Mouse (Mus musculus): ENCODE data around the gene Zfp950. TPM values are rescaled to one million over a fixed set of nuclear protein-coding genes. Genes with fewer than 3 reads are reported as not detected.
"Not testable (repeated sequence)": the region's sequence is repeated elsewhere in the genome, so short reads cannot be mapped to it uniquely, and the experiment has no call there.

Zfp950 gene
- total RNA-seq (2021): 10 to 100 TPM; 33.1 to 44.8 TPM

DNA sequence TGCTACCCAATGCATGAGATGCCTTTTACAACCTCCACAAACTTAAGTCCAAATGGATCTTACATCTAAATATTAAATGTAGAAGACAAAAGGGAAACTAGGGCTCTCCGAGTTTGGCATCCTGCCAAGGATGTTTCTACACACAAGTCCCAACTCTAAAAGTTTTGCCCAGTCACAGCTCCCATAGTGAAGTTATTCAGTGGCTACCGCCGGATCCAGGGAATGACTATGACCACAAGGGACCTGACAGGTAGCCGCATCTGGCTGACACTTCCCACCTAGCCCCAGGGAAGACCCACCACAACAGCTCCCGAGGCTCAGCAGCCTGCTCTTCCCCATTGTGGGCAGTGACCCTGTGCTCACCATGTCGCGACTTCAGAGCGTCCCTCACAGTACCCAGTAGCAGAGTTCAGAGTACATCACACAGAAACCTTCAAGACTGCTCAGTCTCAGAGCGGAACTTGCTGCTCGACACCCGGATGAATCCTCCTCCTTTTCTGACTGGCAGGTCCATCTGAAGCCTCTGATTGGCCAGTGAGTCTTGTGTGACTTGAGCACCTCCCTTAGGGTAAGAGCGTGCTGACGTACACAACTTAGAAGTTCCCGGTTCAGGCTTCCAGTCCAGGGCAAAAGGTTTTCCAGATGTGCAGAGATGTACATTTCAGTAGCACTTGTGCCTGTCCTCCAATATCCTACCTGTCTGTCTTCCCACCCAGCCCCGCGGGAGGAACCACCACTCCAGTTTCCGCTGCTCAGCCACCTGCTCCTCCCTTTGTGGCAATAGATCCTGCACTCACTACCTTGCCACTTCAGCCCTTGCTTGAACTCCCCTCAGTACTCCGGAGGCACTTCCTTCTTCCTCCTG lies at the start of gene Zfp950:
TSS of gene Zfp950 (minus strand) at position 499 of the 865 bp plus-strand sequence.
- DNase-seq: peak; percentile 71
- intact Hi-C loops (cut with DNase I): no loop called here

GRCm38 (mm10) chr19:61183590-61183989 lies 43.0 kb upstream of the Zfp950 start, which contains the start of gene Gm6020:
Gene Gm6020 (plus strand): TSS chr19:61183890.
- intact Hi-C loops (cut with DNase I); DNase-seq: not testable (repeated sequence)

DNA sequence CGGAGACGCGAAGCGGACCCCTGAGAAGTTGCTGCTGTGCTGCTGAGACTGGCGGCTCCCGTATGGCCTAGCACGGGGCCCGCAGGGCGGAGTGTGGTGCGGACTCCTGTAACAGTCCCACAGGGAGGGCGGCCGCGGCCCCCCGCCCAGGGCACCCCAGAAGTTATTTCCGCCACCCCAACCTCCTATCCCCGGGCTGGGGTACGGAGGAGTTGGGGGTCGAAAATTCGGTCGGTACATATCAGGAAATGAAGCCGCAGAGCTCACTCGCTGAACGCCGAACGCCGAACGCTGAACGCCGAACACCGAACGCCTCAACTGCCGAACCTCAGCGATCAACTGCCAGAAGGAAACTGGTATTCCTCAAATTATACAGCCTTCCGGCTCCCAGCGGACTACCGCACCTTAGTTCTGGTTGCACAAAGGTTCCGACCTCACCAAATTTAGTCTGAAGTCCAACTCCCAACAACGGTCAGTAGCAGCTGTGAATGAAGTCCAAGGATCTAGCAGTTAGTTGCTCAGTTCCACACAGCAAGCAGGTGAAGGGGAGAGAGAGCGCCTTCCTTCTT lies 35.2 kb upstream of the Zfp950 start, which contains the start of gene Gm7102:
TSS of gene Gm7102 (minus strand) at position 554 of the 569 bp plus-strand sequence.
- DNase-seq: no peak
- intact Hi-C loops (cut with DNase I): no loop called here

- intact Hi-C loops (cut with DNase I): no loop called here
- DNase-seq: no peak
These were observed 11.2 kb upstream of the Zfp950 start for GRCm38 (mm10) chr19:61151701-61152420.

DNA sequence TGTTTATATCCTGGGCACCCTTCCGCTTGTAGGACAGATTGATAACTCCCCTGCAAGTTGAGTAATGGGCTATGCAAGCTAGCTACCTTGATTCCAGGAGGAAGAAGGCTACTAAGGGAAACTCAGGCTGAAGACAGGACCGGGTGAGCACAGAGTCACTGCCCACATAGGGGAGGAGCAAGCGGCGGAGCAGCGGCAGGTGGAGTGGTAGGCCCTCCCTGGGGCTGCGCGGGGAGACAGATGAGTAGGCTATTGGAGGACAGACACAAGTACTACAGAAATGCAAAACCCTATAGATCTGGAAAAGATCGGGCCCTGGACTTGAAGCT lies 10.7 kb upstream of the Zfp950 start:
- DNase-seq: peak; percentile 1
- intact Hi-C loops (cut with DNase I): no loop called here

GRCm38 (mm10) chr19:61141299-61141698 lies 659 bp upstream of the Zfp950 start:
- intact Hi-C loops (cut with DNase I): no loop called here
- DNase-seq: no peak

DNA sequence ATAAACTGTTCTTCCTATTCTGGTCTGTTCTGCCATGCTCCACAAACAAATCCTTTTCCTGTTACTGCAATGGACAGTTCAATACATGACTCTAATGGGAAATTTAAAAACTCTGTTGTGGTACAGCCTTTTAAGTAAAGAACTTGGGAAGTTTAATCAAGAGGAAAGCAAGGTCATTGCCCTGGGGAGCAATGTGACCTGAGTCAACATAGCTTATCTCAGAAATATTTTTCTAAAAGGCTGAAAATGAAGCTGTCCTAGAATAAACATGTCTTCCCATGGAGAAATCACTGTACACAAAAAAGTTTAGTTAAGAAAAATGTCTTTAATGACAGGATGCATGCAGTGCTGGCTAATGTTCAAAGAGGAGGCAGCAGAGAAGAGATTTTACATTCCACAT lies 2.0 kb downstream of the Zfp950 start:
- DNase-seq: no peak
- intact Hi-C loops (cut with DNase I): no loop called here

GRCm38 (mm10) chr19:61131096-61131495 lies 9.5 kb downstream of the Zfp950 start:
- no peak for DNase-seq
- intact Hi-C loops (cut with DNase I): no loop called here

GRCm38 (mm10) chr19:61110184-61110583 lies 30.5 kb downstream of the Zfp950 start:
- intact Hi-C loops (cut with DNase I): no loop called here
- DNase-seq: no peak

GRCm38 (mm10) chr19:61097764-61098163 lies 42.9 kb downstream of the Zfp950 start:
- no peak for DNase-seq

GRCm38 (mm10) chr19:61096776-61097175 lies 43.9 kb downstream of the Zfp950 start:
- intact Hi-C loops (cut with DNase I): loop anchor here (5.0 kb wide), 1 partner anchor 209 kb away; the partner anchor contains the start of gene Grk5
- no peak for DNase-seq

More at GRCm38 (mm10) chr19:61097764-61098163, 42.9 kb downstream of the Zfp950 start:
- intact Hi-C loops (cut with DNase I): loop anchor here (5.0 kb wide), 1 partner anchor 210 kb away; the partner anchor contains the start of gene Grk5

GRCm38 (mm10) chr19:61090541-61090940 lies 50.1 kb downstream of the Zfp950 start:
- no peak for DNase-seq
- intact Hi-C loops (cut with DNase I): no loop called here

DNA sequence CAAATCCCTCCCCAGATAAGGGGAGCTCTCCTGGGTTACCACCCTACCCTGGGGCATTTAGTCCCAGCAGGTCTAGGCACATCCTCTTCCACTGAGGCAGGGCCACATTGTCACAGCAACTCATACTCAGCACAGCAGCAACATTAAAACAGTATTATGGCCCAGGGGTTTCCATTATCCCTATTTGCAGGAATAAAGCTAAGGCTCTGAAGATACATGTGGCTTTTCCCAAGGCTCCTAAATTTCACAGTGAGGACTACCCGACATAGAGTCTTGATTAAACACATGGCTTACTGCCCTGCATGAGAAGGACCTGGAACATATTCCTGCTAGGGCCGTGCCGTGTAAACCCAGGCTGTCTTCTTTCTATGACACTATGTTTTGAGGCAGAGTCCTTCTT lies 51.6 kb downstream of the Zfp950 start:
- intact Hi-C loops (cut with DNase I): no loop called here
- no peak for DNase-seq

GRCm38 (mm10) chr19:61087781-61088180 lies 52.9 kb downstream of the Zfp950 start:
- no peak for DNase-seq
- intact Hi-C loops (cut with DNase I): no loop called here

DNA sequence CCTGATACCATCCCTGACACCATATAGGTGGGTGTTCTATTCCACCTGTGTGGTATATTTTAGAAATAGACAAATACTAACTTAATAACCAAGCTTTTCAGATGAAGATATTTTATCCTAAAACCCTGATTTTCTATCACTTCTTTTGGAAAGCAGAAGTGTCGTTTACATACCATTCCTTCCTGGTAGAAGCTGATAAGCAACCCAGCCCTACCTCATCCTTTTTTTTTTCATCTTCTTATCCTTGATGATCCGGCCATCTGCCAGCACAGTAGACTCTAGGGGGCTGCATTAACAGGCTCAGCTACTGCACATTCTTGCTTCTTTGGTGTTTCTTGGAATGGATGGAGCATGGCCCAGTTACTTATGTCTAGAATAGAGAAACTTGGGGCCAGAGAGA lies 55.4 kb downstream of the Zfp950 start:
- intact Hi-C loops (cut with DNase I): loop anchor here (2.0 kb wide), 1 partner anchor 202 kb away; no protein-coding TSS in a partner anchor
- DNase-seq: no peak

- DNase-seq: peak; percentile 88
- intact Hi-C loops (cut with DNase I): loop anchor here (2.0 kb wide), 1 partner anchor 202 kb away; no protein-coding TSS in a partner anchor
These were observed 56.3 kb downstream of the Zfp950 start for GRCm38 (mm10) chr19:61084149-61084940.

GRCm38 (mm10) chr19:61083006-61083405 lies 57.6 kb downstream of the Zfp950 start:
- DNase-seq: no peak
- intact Hi-C loops (cut with DNase I): no loop called here

DNA sequence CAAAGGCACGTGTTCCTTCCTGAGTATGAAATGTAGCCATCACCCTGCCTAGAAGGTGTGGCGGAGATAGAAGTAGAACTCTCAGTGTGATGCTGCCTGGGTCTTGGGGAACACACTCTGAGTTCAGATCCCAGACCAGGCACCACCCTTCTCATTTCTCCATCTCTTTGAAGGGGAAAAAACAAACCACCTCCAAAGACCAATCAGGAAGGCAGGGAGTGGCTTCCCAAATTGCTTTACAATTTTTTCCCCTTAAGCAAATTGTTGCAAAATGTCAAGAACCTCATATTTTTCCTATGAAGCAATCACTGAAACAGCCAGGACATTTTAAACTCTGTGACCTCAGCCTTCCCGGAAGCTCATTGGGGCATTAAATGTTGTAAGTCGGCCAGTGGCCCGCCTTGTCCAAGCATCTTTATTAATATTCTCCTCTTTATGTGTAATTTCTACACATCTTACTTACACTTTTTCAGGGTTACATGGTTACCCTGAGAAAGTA lies 60.3 kb downstream of the Zfp950 start:
- DNase-seq: no peak

DNA sequence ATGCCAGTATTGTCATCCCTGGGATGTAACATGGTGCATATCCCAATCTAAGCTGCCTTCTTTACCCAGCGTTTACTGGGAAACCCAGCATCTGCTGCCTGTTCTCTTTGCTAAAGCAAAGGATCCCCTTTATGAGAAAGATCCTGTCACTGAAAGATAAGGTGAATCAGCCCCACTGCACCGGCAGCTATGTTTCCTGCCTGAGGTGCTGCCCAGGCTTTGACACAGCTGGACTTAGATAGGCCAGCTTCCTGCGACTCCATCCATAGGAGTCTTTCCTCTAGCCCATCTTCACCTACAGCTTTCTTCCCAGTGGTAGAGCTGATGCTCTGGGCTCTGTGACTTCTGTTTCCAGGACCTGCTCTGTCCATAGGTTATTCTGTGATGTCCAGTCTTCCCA lies 62.0 kb downstream of the Zfp950 start:
- no peak for DNase-seq
- intact Hi-C loops (cut with DNase I): no loop called here

More for the DNA sequence above, 60.3 kb downstream of the Zfp950 start:
- intact Hi-C loops (cut with DNase I): no loop called here

DNA sequence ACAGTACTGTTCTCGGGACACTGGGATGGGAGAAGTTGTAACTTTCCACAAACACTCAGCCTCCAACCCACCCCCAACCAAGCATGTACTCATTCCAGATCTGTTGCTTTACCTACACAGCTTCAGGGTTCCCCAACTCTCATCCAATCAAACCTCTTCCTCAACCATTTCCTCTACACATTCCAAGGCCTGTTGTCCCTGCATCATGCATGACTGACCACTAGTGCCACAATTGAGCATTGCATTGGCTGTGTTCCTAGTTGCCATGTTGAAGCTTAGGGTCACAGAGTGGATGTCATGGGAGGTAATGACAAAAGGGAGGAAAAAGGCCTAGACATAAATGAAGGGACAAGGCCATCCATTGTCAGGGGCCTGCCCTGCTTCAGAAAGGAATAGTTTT lies 75.6 kb downstream of the Zfp950 start:
- DNase-seq: no peak
- intact Hi-C loops (cut with DNase I): no loop called here
